Mouse (Mus musculus): Measurements from ENCODE around the gene Traf4. TPM values are rescaled to one million over a fixed set of nuclear protein-coding genes. Genes with fewer than 3 reads are reported as not detected.

The Traf4 gene
- polyA plus RNA-seq, 1 experiment from 2014 or later: 52.4 TPM

- no peak overlapping the region for H3K27ac ChIP-seq (replicated peaks; ENCODE audit: low read depth, low read length)
- H3K4me1 ChIP-seq (ENCODE audit: control insufficient read depth, insufficient read depth, low read length): peaks cover 16% of the 10 kb centered on the region
- H3K9ac ChIP-seq (ENCODE audit: low read depth, low read length): no peak overlapping the region
- H3K4me2 ChIP-seq (ENCODE audit: low read depth, low read length): no peak overlapping the region
- WGBS: 81% methylated on average over 18 of the region's 18 CpGs
- H3K9me3 ChIP-seq (ENCODE audit: control insufficient read depth, low read length): no peaks in the 10 kb centered on the region
- H3K27me3 ChIP-seq (replicated peaks; ENCODE audit: control insufficient read depth, insufficient read depth, low read length): no peaks in the 10 kb centered on the region
- H3K4me3 ChIP-seq (ENCODE audit: low read depth, low read length): no peak overlapping the region
- ATAC-seq (ENCODE audit: low read depth): no peak
- peaks cover 66% of the 10 kb centered on the region for H3K36me3 ChIP-seq (ENCODE audit: control insufficient read depth, insufficient read depth, low read length)
- no peak for DNase-seq (ENCODE audit: low spot score)
Observed at GRCm38 (mm10) chr11:78160171-78160570, 5.2 kb downstream of the Traf4 start.

- no peak overlapping the region for H3K4me3 ChIP-seq (ENCODE audit: low read depth, low read length)
- no peak for DNase-seq (ENCODE audit: low spot score)
- no peak overlapping the region for H3K4me2 ChIP-seq (ENCODE audit: low read depth, low read length)
- no peak for ATAC-seq (ENCODE audit: low read depth)
- H3K27me3 ChIP-seq (replicated peaks; ENCODE audit: control insufficient read depth, insufficient read depth, low read length): no peaks in the 10 kb centered on the region
- H3K36me3 ChIP-seq (ENCODE audit: control insufficient read depth, insufficient read depth, low read length): peaks cover 72% of the 10 kb centered on the region
- WGBS: 75% methylated on average over 7 of the region's 7 CpGs
- H3K9ac ChIP-seq (ENCODE audit: low read depth, low read length): no peak overlapping the region
- H3K9me3 ChIP-seq (ENCODE audit: control insufficient read depth, low read length): no peaks in the 10 kb centered on the region
- no peak overlapping the region for H3K27ac ChIP-seq (replicated peaks; ENCODE audit: low read depth, low read length)
- peaks cover 16% of the 10 kb centered on the region for H3K4me1 ChIP-seq (ENCODE audit: control insufficient read depth, insufficient read depth, low read length)
Observed at GRCm38 (mm10) chr11:78159557-78159956, 5.8 kb downstream of the Traf4 start.

- no peaks in the 10 kb centered on the region for H3K27me3 ChIP-seq (replicated peaks; ENCODE audit: control insufficient read depth, insufficient read depth, low read length)
- no peak overlapping the region for H3K27ac ChIP-seq (replicated peaks; ENCODE audit: low read depth, low read length)
- no peak overlapping the region for H3K4me2 ChIP-seq (ENCODE audit: low read depth, low read length)
- peaks cover 16% of the 10 kb centered on the region for H3K4me1 ChIP-seq (ENCODE audit: control insufficient read depth, insufficient read depth, low read length)
- DNase-seq (ENCODE audit: low spot score) (peak; percentile 90), ATAC-seq (ENCODE audit: low read depth) (peak; percentile 20)
- H3K9me3 ChIP-seq (ENCODE audit: control insufficient read depth, low read length): no peaks in the 10 kb centered on the region
- 27% methylated on average over 2 of the region's 2 CpGs for WGBS
- no peak overlapping the region for H3K9ac ChIP-seq (ENCODE audit: low read depth, low read length)
- H3K36me3 ChIP-seq (ENCODE audit: control insufficient read depth, insufficient read depth, low read length): peaks cover 77% of the 10 kb centered on the region
- H3K4me3 ChIP-seq (ENCODE audit: low read depth, low read length): no peak overlapping the region
Observed at GRCm38 (mm10) chr11:78159096-78159495, 6.3 kb downstream of the Traf4 start.

- no peak overlapping the region for H3K4me2 ChIP-seq (ENCODE audit: low read depth, low read length)
- 0 out of 2 replicates have a peak, but pooled peaks cover 6% of the 10 kb centered on the region for H3K4me1 ChIP-seq (ENCODE audit: control insufficient read depth, insufficient read depth, low read length)
- no peaks in the 10 kb centered on the region for H3K27me3 ChIP-seq (replicated peaks; ENCODE audit: control insufficient read depth, insufficient read depth, low read length)
- H3K36me3 ChIP-seq (ENCODE audit: control insufficient read depth, insufficient read depth, low read length): peaks cover 84% of the 10 kb centered on the region
- no peaks in the 10 kb centered on the region for H3K9me3 ChIP-seq (ENCODE audit: control insufficient read depth, low read length)
- ATAC-seq (ENCODE audit: low read depth) (no peak), DNase-seq (ENCODE audit: low spot score) (peak; percentile 66)
- no peak overlapping the region for H3K27ac ChIP-seq (replicated peaks; ENCODE audit: low read depth, low read length)
- 61% methylated on average over 6 of the region's 6 CpGs for WGBS
- no peak overlapping the region for H3K4me3 ChIP-seq (ENCODE audit: low read depth, low read length)
- H3K9ac ChIP-seq (ENCODE audit: low read depth, low read length): no peak overlapping the region
Observed at GRCm38 (mm10) chr11:78156156-78156699, 9.2 kb downstream of the Traf4 start.

GRCm38 (mm10) chr11:78155674-78156073, 9.7 kb downstream of the Traf4 start:
- H3K4me3 ChIP-seq (ENCODE audit: low read depth, low read length): no peak overlapping the region
- no peak overlapping the region for H3K4me2 ChIP-seq (ENCODE audit: low read depth, low read length)
- DNase-seq (ENCODE audit: low spot score) (no peak), ATAC-seq (ENCODE audit: low read depth) (no peak)
- peaks cover 83% of the 10 kb centered on the region for H3K36me3 ChIP-seq (ENCODE audit: control insufficient read depth, insufficient read depth, low read length)
- no peak overlapping the region for H3K27ac ChIP-seq (replicated peaks; ENCODE audit: low read depth, low read length)
- no peaks in the 10 kb centered on the region for H3K27me3 ChIP-seq (replicated peaks; ENCODE audit: control insufficient read depth, insufficient read depth, low read length)
- 0 out of 2 replicates have a peak, but pooled peaks cover 6% of the 10 kb centered on the region for H3K4me1 ChIP-seq (ENCODE audit: control insufficient read depth, insufficient read depth, low read length)
- no peak overlapping the region for H3K9ac ChIP-seq (ENCODE audit: low read depth, low read length)
- WGBS: 65% methylated on average over 5 of the region's 5 CpGs
- no peaks in the 10 kb centered on the region for H3K9me3 ChIP-seq (ENCODE audit: control insufficient read depth, low read length)

GRCm38 (mm10) chr11:78153778-78154177, 11.6 kb downstream of the Traf4 start:
- Histone ChIP-seq H3K27me3 (replicated peaks; ENCODE audit: control insufficient read depth, insufficient read depth, low read length) (no peaks in the 10 kb centered on the region), H3K4me1 (ENCODE audit: control insufficient read depth, insufficient read depth, low read length) (0 out of 2 replicates have a peak, but pooled peaks cover 6% of the 10 kb centered on the region), H3K27ac (replicated peaks; ENCODE audit: low read depth, low read length) (no peak overlapping the region), H3K4me2 (ENCODE audit: low read depth, low read length) (no peak overlapping the region), H3K4me3 (ENCODE audit: low read depth, low read length) (no peak overlapping the region), H3K9me3 (ENCODE audit: control insufficient read depth, low read length) (no peaks in the 10 kb centered on the region), H3K36me3 (ENCODE audit: control insufficient read depth, insufficient read depth, low read length) (peaks cover 82% of the 10 kb centered on the region), H3K9ac (ENCODE audit: low read depth, low read length) (no peak overlapping the region)
- ATAC-seq (ENCODE audit: low read depth) (no peak), DNase-seq (ENCODE audit: low spot score) (no peak)
- 87% methylated on average over 13 of the region's 13 CpGs for WGBS

- 53% methylated on average over 7 of the region's 9 CpGs for WGBS
- no peaks in the 10 kb centered on the region for H3K9me3 ChIP-seq (ENCODE audit: control insufficient read depth, low read length)
- H3K27me3 ChIP-seq (replicated peaks; ENCODE audit: control insufficient read depth, insufficient read depth, low read length): no peaks in the 10 kb centered on the region
- 0 out of 2 replicates have a peak, but pooled peaks cover 3% of the 10 kb centered on the region for H3K4me1 ChIP-seq (ENCODE audit: control insufficient read depth, insufficient read depth, low read length)
- DNase-seq (ENCODE audit: low spot score) (peak; percentile 53), ATAC-seq (ENCODE audit: low read depth) (no peak)
- H3K9ac ChIP-seq (ENCODE audit: low read depth, low read length): no peak overlapping the region
- no peak overlapping the region for H3K4me3 ChIP-seq (ENCODE audit: low read depth, low read length)
- no peak overlapping the region for H3K4me2 ChIP-seq (ENCODE audit: low read depth, low read length)
- peaks cover 78% of the 10 kb centered on the region for H3K36me3 ChIP-seq (ENCODE audit: control insufficient read depth, insufficient read depth, low read length)
- H3K27ac ChIP-seq (replicated peaks; ENCODE audit: low read depth, low read length): peak overlapping the region; percentile 57
Observed at GRCm38 (mm10) chr11:78152299-78153231, 12.8 kb downstream of the Traf4 start.

GRCm38 (mm10) chr11:78151161-78151560, 14.2 kb downstream of the Traf4 start:
- Histone ChIP-seq H3K4me2 (ENCODE audit: low read depth, low read length) (no peak overlapping the region), H3K36me3 (ENCODE audit: control insufficient read depth, insufficient read depth, low read length) (peaks cover 76% of the 10 kb centered on the region), H3K4me3 (ENCODE audit: low read depth, low read length) (no peak overlapping the region), H3K27me3 (replicated peaks; ENCODE audit: control insufficient read depth, insufficient read depth, low read length) (no peaks in the 10 kb centered on the region), H3K27ac (replicated peaks; ENCODE audit: low read depth, low read length) (no peak overlapping the region), H3K9me3 (ENCODE audit: control insufficient read depth, low read length) (no peaks in the 10 kb centered on the region), H3K4me1 (ENCODE audit: control insufficient read depth, insufficient read depth, low read length) (0 out of 2 replicates have a peak, but pooled peaks cover 3% of the 10 kb centered on the region), H3K9ac (ENCODE audit: low read depth, low read length) (no peak overlapping the region)
- 57% methylated on average over 1 of the region's 1 CpGs for WGBS
- DNase-seq (ENCODE audit: low spot score): no peak
- no peak for ATAC-seq (ENCODE audit: low read depth)

All from embryonic facial prominence, embryonic 14.5 days (tissue).